Mouse (Mus musculus) right cerebral cortex, postnatal 4 days (tissue): ENCODE results near the gene Tymp.

Experiments used
- DNase-seq: peaks from one replicate; pipeline ENCODE4 v3.0.0-alpha.2; 2022

The Tymp gene

DNA sequence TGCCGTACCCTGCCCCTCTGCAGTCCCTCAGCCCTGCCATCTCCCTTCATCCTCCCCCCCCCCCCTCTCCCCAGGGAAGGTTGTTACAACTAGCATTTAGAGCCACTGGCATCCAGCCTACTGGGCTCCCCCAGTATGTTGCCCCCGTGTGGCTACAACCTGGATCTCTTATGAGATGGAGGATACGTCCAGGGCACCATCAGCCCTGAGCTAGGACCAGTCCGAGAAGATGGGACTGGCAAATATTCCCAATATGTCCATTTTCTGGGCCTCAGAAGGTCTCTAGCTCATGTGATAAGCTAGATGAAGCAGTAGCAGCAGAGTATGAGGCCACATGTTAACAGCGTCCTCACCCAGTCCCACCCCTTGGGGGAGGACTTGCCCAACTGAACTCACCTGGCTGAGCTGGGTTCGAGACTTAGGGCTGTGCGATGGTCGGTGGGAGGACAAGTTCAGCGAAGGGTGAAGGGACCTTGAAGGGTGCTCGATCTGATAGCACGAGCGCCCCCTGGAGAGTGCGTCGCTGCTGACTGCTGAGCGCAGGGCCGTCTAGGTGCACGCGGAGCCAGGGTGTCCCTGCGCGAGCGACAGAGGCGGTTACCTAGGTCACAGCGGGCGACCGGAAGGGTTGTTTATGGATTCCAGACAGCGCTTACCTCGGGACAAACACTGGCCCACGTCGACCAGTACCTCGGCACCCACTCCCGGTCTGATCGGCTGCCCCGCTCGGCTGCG, 3.6 kb downstream of the Tymp start:
- DNase-seq: peak; percentile 90

- DNase-seq: no peak
Observed at GRCm38 (mm10) chr15:89372536-89372935, 4.3 kb downstream of the Tymp start.

GRCm38 (mm10) chr15:89372068-89372467, 4.8 kb downstream of the Tymp start:
- no peak for DNase-seq

- DNase-seq: no peak
Observed at GRCm38 (mm10) chr15:89365141-89365551, 11.7 kb downstream of the Tymp start.

GRCm38 (mm10) chr15:89363051-89363450, 13.8 kb downstream of the Tymp start:
- DNase-seq: no peak

DNA sequence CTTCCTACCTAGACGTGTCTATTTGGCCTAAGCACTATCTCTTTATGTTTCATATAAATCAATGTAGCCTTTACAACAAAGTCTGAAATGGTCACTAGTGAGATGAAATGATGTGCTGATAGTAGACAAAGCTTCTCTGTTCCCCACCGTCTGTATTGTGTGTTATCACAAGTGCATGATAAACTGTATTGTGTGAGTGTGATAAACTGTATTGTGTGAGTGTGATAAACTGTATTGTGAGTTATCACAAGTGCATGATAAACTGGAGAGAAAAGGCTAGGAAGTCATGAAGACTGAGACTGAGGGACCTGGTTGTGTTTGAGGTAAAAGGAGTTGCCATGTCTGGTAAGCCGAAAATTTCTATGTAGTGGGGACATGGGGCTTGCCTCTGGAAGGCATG, 18.1 kb downstream of the Tymp start:
- no peak for DNase-seq

DNA sequence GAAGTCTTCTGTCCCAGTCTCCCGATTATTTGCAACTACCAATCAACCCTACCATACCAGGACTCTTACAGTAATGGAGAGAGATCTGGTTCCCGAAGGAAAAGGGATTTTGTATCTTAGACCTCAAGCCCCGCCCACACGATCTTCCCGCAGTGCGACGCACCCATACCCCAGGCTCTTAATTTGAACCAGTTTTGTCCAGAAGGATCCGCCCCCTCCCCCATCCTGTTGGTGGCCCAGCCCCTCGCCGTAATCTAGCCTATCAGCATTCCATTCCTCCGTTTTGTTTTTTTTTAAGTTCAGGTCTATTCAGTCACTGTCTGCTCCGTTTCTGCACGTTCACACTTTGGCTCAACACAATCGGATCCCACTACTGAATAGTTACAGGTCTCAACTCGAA, 20.5 kb downstream of the Tymp start:
- DNase-seq: peak; percentile 86

DNA sequence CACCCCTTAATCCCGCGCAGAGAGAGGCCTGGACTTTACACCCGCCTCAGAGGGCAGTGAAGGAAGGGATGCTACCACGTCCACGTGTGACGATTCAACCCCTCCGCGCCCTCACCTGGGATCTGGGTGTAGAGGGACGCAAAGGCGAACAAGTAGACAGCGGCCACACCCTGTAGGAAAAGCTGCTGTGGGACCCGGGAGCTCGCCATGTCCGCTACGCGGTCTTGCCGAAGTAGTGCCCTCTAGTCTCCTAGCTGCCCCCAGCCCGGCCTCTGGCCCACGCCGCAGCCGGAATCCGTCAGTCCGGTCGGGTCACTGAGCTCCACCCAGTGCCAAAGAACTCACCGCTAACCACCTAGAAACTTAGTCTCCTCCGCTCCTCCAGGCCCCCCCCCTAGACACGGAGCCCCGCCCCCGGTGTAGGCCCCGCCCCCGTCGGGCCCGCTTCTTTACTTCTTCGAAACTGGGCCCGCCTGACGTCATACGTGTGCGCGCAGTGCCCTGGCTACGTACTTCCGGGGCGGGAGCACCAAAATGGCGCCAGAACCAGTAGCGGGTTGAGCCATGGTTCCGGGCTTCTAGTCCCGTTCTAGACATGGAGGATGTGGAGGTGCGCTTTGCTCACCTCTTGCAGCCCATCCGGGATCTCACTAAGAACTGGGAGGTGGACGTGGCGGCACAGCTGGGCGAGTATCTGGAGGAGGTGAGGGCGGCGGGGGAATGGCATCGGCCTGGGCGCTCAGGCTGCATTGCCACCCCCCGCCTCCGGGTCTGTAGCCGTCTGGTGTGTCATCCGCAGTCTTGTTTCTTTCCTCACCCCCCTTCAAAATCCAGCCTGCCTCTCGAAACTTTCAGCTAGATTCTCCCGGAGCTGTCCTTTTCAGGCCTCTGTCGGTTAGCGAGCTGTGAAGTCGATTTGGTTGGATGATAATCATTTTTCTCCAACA, 21.3 kb downstream of the Tymp start, which contains the start of the genes Lmf2 and Ncaph2:
Lmf2 (minus strand) TSS at position 419 of the 947 bp plus-strand sequence.
Ncaph2 (plus strand) TSS at position 479 of the 947 bp plus-strand sequence.
- peak; percentile 95 for DNase-seq

GRCm38 (mm10) chr15:89354455-89354854, 22.4 kb downstream of the Tymp start:
- no peak for DNase-seq

DNA sequence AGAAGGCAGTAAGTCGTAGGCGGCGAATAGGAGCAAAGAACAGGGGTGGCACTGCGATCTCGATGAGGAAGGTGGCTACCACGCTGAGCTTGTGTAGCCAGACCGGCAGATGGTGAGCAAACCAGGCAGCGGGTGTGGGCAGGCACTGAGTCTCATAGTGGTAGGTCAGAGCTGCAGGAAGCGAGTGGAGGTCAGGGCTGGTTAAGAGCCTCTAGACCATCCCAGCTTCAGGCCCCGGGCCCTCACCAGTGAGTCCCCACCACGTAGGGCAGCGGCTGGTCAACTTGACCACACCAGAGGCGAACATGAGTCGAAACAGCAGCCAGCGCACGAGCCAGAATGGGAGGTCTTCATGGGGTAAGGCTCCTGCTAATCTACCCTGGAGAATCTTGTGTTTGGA, 23.0 kb downstream of the Tymp start:
- no peak for DNase-seq

- no peak for DNase-seq
Observed at GRCm38 (mm10) chr15:89352795-89353194, 24.0 kb downstream of the Tymp start.

GRCm38 (mm10) chr15:89352054-89352453, 24.8 kb downstream of the Tymp start:
- no peak for DNase-seq

DNA sequence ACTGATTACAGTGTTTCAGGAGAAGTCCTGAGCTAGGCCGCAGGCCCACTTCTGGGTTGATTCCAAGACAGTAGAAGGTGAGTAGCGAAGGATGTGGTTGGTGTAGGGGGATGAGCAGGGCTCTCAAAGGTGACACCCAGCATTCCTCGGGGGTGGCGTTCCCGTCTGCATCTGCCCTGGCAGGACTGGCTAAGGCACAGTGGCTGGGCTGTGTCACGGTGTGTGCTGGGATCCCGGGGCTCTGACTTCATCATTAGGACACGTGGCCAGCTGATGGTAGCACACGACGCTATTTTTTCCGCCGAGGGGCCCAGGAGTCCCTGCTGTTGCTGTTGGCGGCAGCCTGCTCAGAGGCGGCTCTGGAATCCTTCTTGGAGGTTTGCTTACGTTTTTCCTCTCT, 25.5 kb downstream of the Tymp start:
- no peak for DNase-seq

- no peak for DNase-seq
Observed at GRCm38 (mm10) chr15:89350447-89350846, 26.4 kb downstream of the Tymp start.

DNA sequence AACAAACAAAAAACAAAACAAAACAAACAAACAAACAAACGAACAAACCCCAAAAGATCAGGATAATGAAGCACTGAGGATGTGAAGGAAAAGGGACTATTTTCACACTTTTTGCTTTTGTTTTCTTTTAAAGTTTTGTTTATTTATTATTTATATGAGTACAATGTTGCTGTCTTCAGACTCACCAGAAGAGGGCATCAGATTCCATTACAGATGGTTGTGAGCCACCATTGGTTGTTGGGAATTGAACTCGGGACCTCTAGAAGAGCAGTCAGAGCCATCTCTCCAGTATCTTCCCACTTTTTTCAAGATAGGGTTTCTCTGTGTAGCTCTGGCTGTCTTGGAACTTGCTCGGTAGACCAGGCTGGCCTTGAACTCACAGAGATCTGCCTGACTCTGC, 33.5 kb downstream of the Tymp start:
- DNase-seq: no peak

- DNase-seq: no peak
Observed at GRCm38 (mm10) chr15:89341678-89342077, 35.2 kb downstream of the Tymp start.

- no peak for DNase-seq
Observed at GRCm38 (mm10) chr15:89340136-89340535, 36.7 kb downstream of the Tymp start.

DNA sequence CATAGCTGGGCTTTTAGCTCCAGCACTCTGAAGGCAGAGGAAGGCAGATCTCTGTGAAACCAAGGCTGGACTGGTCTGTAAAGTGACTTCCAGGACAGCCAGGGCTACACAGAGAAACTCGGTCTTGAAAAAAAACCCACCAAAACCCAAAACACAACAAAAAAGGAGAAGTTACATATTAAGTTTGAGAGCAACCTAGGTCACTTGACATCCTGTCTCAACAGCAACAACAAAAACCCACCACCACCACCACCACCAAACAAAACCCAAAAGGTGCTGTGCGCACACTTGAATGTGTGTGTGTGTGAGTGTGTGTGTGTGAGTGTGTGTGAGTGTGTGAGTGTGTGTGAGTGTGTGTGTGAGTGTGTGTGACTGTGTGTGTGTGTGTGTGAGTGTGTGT, 37.1 kb downstream of the Tymp start:
- no peak for DNase-seq

DNA sequence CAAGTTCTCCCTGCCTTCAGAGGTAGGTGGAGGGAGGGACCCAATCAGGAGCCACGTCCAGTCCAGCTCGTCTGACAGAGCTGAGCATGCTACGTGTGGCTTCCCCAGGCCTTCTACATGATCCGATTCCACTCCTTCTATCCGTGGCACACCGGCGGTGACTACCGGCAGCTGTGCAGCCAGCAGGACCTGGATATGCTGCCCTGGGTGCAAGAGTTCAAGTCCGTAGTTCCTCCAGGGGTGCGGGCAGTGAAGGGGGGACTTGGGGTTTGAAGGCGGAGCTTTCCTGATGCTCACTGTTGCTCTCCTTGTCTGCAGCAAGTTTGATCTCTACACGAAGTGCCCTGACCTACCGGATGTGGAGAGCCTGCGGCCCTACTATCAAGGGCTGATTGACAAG, 40.4 kb downstream of the Tymp start:
- DNase-seq: no peak

GRCm38 (mm10) chr15:89334774-89335537, 41.9 kb downstream of the Tymp start:
- no peak for DNase-seq

GRCm38 (mm10) chr15:89334271-89334670, 42.6 kb downstream of the Tymp start, which contains the start of gene Miox:
Gene Miox, plus strand, starts transcription at chr15:89334398.
- no peak for DNase-seq

DNA sequence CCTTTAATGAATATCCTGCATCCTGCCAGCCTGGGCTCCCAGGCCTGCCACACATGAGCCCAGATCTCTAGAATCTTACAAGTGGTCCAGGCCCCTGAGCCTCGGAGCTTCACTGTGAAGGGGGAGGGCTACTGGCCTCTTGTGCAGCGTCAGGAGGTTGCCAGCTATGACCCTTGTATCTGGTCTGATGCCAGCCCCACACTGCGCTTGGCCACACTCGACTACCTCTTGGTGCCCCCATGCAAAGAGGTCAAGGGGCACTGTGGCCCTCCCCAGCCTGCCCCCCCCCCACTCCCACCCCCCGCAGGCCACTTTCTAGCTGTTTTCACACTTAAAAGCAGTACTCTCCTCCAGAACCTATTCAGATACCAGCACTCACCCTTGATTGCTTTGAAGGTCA, 50.4 kb downstream of the Tymp start:
- no peak for DNase-seq

GRCm38 (mm10) chr15:89323656-89324055, 53.2 kb downstream of the Tymp start:
- no peak for DNase-seq
